Mouse (Mus musculus) heart, embryonic 14.5 days (tissue): Measurements from ENCODE around the gene Car9. TPM values are rescaled to one million over a fixed set of nuclear protein-coding genes. Genes with fewer than 3 reads are reported as not detected.
"Not testable (repeated sequence)": the region's sequence is repeated elsewhere in the genome, so short reads cannot be mapped to it uniquely, and the experiment has no call there.

Experiments
- ATAC-seq: fragments of 200-750 bp; cut with Nextera tagmentation; 2 replicates; pipeline ENCODE4 v1.8.0; 2017; ENCODE audit warnings: low read depth, moderate TSS enrichment; ENCODE audit not compliant: insufficient number of reproducible peaks, insufficient read depth, low FRiP score
- H3K27ac ChIP-seq, 2 experiments: fragments of 200-500 bp in 1 of 2; fragments of 300-500 bp in 1 of 2; sonication (generic) in 1 of 2; replicated peaks in 1 of 2; 2 replicates each; pipeline ENCODE4 v1.5.1; 2012 to 2014; ENCODE audit warnings: low read depth in 2 of 2, low read length in 2 of 2, control low read depth in 1 of 2, mild to moderate bottlenecking in 1 of 2, mixed read lengths in 1 of 2; ENCODE audit not compliant: control insufficient read depth in 1 of 2, insufficient read depth in 1 of 2
- H3K27me3 ChIP-seq: fragments of 300-500 bp; sonication (generic); 2 replicates; pipeline ENCODE4 v1.6.1; 2014; ENCODE audit warnings: mild to moderate bottlenecking, low read length, control low read depth; ENCODE audit not compliant: control insufficient read depth, insufficient read depth
- H3K36me3 ChIP-seq: fragments of 300-500 bp; sonication (generic); 2 replicates; pipeline ENCODE4 v1.6.1; 2014; ENCODE audit warnings: mild to moderate bottlenecking, control low read depth, low read length, mixed read lengths; ENCODE audit not compliant: control insufficient read depth, insufficient read depth
- H3K4me1 ChIP-seq, 2 experiments: fragments of 200-500 bp in 1 of 2; fragments of 300-500 bp in 1 of 2; sonication (generic) in 1 of 2; 2 replicates each; pipeline ENCODE4 v1.6.1; 2012 to 2014; ENCODE audit warnings: low read length in 2 of 2, control low read depth in 1 of 2, mixed read lengths in 1 of 2; ENCODE audit not compliant: control insufficient read depth in 2 of 2, insufficient read depth in 2 of 2
- H3K4me2 ChIP-seq: fragments of 300-500 bp; sonication (generic); 2 replicates; pipeline ENCODE4 v1.6.1; 2014; ENCODE audit warnings: mild to moderate bottlenecking, low read length
- H3K4me3 ChIP-seq, 2 experiments: fragments of 200-500 bp in 1 of 2; fragments of 300-500 bp in 1 of 2; sonication (generic) in 1 of 2; 2 replicates each; pipeline ENCODE4 v1.5.1; 2012 to 2014; ENCODE audit warnings: low read length in 2 of 2, mild to moderate bottlenecking in 2 of 2, control low read depth in 1 of 2, low read depth in 1 of 2, moderate library complexity in 1 of 2; ENCODE audit not compliant: control insufficient read depth in 1 of 2, insufficient read depth in 1 of 2
- H3K9ac ChIP-seq: fragments of 300-500 bp; sonication (generic); 2 replicates; pipeline ENCODE4 v1.6.1; 2014; ENCODE audit warnings: mild to moderate bottlenecking, low read length
- H3K9me3 ChIP-seq: fragments of 300-500 bp; sonication (generic); 2 replicates; pipeline ENCODE4 v1.6.1; 2016; ENCODE audit warnings: low read length, control low read depth; ENCODE audit not compliant: control insufficient read depth
- WGBS: fragments of 180-500 bp; shearing (Covaris S2); extraction: QIAGEN DNeasy Blood & Tissue Kit; methylation state at CpG from one replicate; pipeline ENCODE4 v1.1.7; 2014; 5-methylcytosine and 5-hydroxymethylcytosine counted together
- polyA plus RNA-seq: library from polyadenylated mRNA; unstranded; fragments of >200 nt; fragmentation: Nextera tagmentation; extraction: Ambion mirVana; gene quantifications from 2 replicates; pipeline ENCODE4 v1.2.1, GENCODE M21; 2014

The Car9 gene
- polyA plus RNA-seq, 1 experiment from 2014 or later = 2.4 TPM

GRCm38 (mm10) chr4:43547160-43547559, 40.4 kb downstream of the Car9 start:
- ATAC-seq = no peak
- Histone ChIP-seq H3K27me3 (no peaks in the 10 kb centered on the region), H3K27ac (no peak overlapping the region), H3K9ac (no peak overlapping the region), H3K4me3 (no peak overlapping the region), H3K4me2 (no peak overlapping the region), H3K4me1 (no peaks in the 10 kb centered on the region), H3K9me3 (peaks cover 2% of the 10 kb centered on the region), H3K36me3 (peaks cover 100% of the 10 kb centered on the region)
- WGBS = 93% methylated on average over 8 of the region's 8 CpGs

- Histone ChIP-seq H3K9ac (no peak overlapping the region), H3K4me1 (no peaks in the 10 kb centered on the region), H3K27me3 (no peaks in the 10 kb centered on the region), H3K27ac (no peak overlapping the region), H3K36me3 (peaks cover 100% of the 10 kb centered on the region), H3K4me3 (no peak overlapping the region), H3K4me2 (no peak overlapping the region), H3K9me3 (peaks cover 6% of the 10 kb centered on the region)
- WGBS = 86% methylated on average over 12 of the region's 12 CpGs
- ATAC-seq = no peak
These were observed 42.3 kb downstream of the Car9 start for GRCm38 (mm10) chr4:43549055-43549454.

GRCm38 (mm10) chr4:43551854-43552253, 45.1 kb downstream of the Car9 start:
- 78% methylated on average over 6 of the region's 6 CpGs for WGBS
- H3K27ac ChIP-seq, H3K9me3 ChIP-seq, H3K27me3 ChIP-seq, ATAC-seq, H3K4me3 ChIP-seq, H3K9ac ChIP-seq, H3K4me2 ChIP-seq, H3K4me1 ChIP-seq: not testable (repeated sequence)
- H3K36me3 ChIP-seq = peaks cover 100% of the 10 kb centered on the region

- 96% methylated on average over 5 of the region's 5 CpGs for WGBS
- Histone ChIP-seq H3K27ac (no peak overlapping the region), H3K36me3 (peaks cover 100% of the 10 kb centered on the region), H3K4me1 (peaks cover 4 to 6% of the 10 kb centered on the region in 2 experiments), H3K4me2 (no peak overlapping the region), H3K4me3 (no peak overlapping the region), H3K9me3 (peaks cover 6% of the 10 kb centered on the region), H3K9ac (no peak overlapping the region), H3K27me3 (no peaks in the 10 kb centered on the region)
- no peak for ATAC-seq
These were observed 45.7 kb downstream of the Car9 start for GRCm38 (mm10) chr4:43552437-43552836.

- no peaks in the 10 kb centered on the region for H3K27me3 ChIP-seq
- no peak overlapping the region for H3K4me2 ChIP-seq
- H3K27ac ChIP-seq = no peak overlapping the region
- H3K9me3 ChIP-seq = peaks cover 6% of the 10 kb centered on the region
- no peak for ATAC-seq
- no peak overlapping the region for H3K4me3 ChIP-seq
- peaks cover 16 to 21% of the 10 kb centered on the region in 2 experiments for H3K4me1 ChIP-seq
- peaks cover 86% of the 10 kb centered on the region for H3K36me3 ChIP-seq
- no peak overlapping the region for H3K9ac ChIP-seq
These were observed 47.1 kb downstream of the Car9 start for GRCm38 (mm10) chr4:43553891-43554290.

GRCm38 (mm10) chr4:43555926-43556325, 49.2 kb downstream of the Car9 start:
- H3K27me3 ChIP-seq = no peaks in the 10 kb centered on the region
- H3K4me1 ChIP-seq = peaks cover 31 to 41% of the 10 kb centered on the region in 2 experiments
- H3K4me3 ChIP-seq = no peak overlapping the region
- 97% methylated on average over 7 of the region's 7 CpGs for WGBS
- ATAC-seq = no peak
- H3K9me3 ChIP-seq = peaks cover 6% of the 10 kb centered on the region
- no peak overlapping the region for H3K9ac ChIP-seq
- H3K36me3 ChIP-seq = peaks cover 70% of the 10 kb centered on the region
- H3K27ac ChIP-seq = no peak overlapping the region
- no peak overlapping the region for H3K4me2 ChIP-seq

GRCm38 (mm10) chr4:43558028-43558630, 51.4 kb downstream of the Car9 start:
- H3K4me2 ChIP-seq = peak overlapping the region; percentile 88
- 2% methylated on average over 5 of the region's 5 CpGs for WGBS
- peak overlapping the region; percentile 97 to 100 for H3K27ac ChIP-seq
- H3K9ac ChIP-seq = peak overlapping the region; percentile 99
- 0 out of 2 replicates have a peak, but pooled peaks have one; percentile 4 for ATAC-seq
- peaks cover 48% of the 10 kb centered on the region for H3K36me3 ChIP-seq
- H3K4me1 ChIP-seq = peaks cover 34 to 46% of the 10 kb centered on the region in 2 experiments
- peak overlapping the region; percentile 8 to 93 for H3K4me3 ChIP-seq
- no peaks in the 10 kb centered on the region for H3K27me3 ChIP-seq
- no peaks in the 10 kb centered on the region for H3K9me3 ChIP-seq
